Mouse (Mus musculus) liver, adult 2 months (tissue): ENCODE results near the gene Adal. TPM values are rescaled to one million over a fixed set of nuclear protein-coding genes. Genes with fewer than 3 reads are reported as not detected.
"Not testable (repeated sequence)": the region's sequence is repeated elsewhere in the genome, so short reads cannot be mapped to it uniquely, and the experiment has no call there.

Experiments used
- DNase-seq: peaks from one replicate; pipeline ENCODE4 v3.0.0-alpha.2; 2011; ENCODE audit warnings: low read depth, low spot score; ENCODE audit errors: extremely low read depth
- H3K27ac ChIP-seq: fragments of 200-500 bp; replicated peaks from 2 replicates; pipeline ENCODE4 v1.5.1; 2012; ENCODE audit warnings: low read depth, mild to moderate bottlenecking, control low read depth, inconsistent platforms, low read length; ENCODE audit not compliant: insufficient read depth
- H3K27me3 ChIP-seq: fragments of 200-500 bp; 2 replicates; pipeline ENCODE4 v1.6.1; 2012; ENCODE audit warnings: mild to moderate bottlenecking, moderate library complexity, low read length, inconsistent platforms; ENCODE audit not compliant: control insufficient read depth, insufficient read depth
- H3K36me3 ChIP-seq: fragments of 200-500 bp; 2 replicates; pipeline ENCODE4 v1.6.1; 2012; ENCODE audit warnings: low read length, inconsistent platforms; ENCODE audit not compliant: control insufficient read depth, insufficient read depth
- H3K4me1 ChIP-seq: fragments of 200-500 bp; 2 replicates; pipeline ENCODE4 v1.6.1; 2011; ENCODE audit warnings: low read length; ENCODE audit not compliant: control insufficient read depth, insufficient read depth
- H3K4me3 ChIP-seq: fragments of 200-500 bp; 2 replicates; pipeline ENCODE4 v1.5.1; 2011; ENCODE audit warnings: low read depth, mild to moderate bottlenecking, control low read depth, low read length, moderate library complexity; ENCODE audit not compliant: insufficient read depth
- H3K79me2 ChIP-seq: fragments of 200-500 bp; 2 replicates; pipeline ENCODE4 v1.6.1; 2012; ENCODE audit warnings: inconsistent platforms, mild to moderate bottlenecking, low read length, moderate library complexity; ENCODE audit not compliant: control insufficient read depth, insufficient read depth
- H3K9ac ChIP-seq: fragments of 200-500 bp; 2 replicates; pipeline ENCODE4 v1.6.1; 2012; ENCODE audit warnings: low read depth, mild to moderate bottlenecking, control low read depth, inconsistent platforms, low read length
- CTCF ChIP-seq: fragments of 200-500 bp; IDR thresholded peaks from 2 replicates; pipeline ENCODE4 v1.5.1; 2011; ENCODE audit warnings: low read depth, low read length, control low read depth
- POLR2A ChIP-seq: fragments of 200-500 bp; IDR thresholded peaks from 2 replicates; pipeline ENCODE4 v1.6.1; 2011; ENCODE audit warnings: low read length, control low read depth; ENCODE audit not compliant: insufficient read depth; ENCODE audit errors: extremely low read depth
- WGBS: fragments of 180-500 bp; shearing (Covaris S2); methylation state at CpG from one replicate; pipeline ENCODE4 v1.1.7; 2018; 5-methylcytosine and 5-hydroxymethylcytosine counted together
- polyA plus RNA-seq: library from polyadenylated mRNA; depleted of rRNA; stranded (reverse); fragments of >200 nt; gene quantifications from 2 replicates; pipeline ENCODE4 v1.2.3, GENCODE M21; 2012; rRNA removed
- total RNA-seq: library from RNA; depleted of rRNA; stranded (reverse); fragments of >200 nt; gene quantifications from 2 replicates; pipeline ENCODE4 v1.2.3, GENCODE M21; 2014; rRNA removed

Gene Adal
- total RNA-seq (10.0 and 12.6 TPM in 2 replicates), polyA plus RNA-seq (7.1 and 8.0 TPM in 2 replicates)

DNA sequence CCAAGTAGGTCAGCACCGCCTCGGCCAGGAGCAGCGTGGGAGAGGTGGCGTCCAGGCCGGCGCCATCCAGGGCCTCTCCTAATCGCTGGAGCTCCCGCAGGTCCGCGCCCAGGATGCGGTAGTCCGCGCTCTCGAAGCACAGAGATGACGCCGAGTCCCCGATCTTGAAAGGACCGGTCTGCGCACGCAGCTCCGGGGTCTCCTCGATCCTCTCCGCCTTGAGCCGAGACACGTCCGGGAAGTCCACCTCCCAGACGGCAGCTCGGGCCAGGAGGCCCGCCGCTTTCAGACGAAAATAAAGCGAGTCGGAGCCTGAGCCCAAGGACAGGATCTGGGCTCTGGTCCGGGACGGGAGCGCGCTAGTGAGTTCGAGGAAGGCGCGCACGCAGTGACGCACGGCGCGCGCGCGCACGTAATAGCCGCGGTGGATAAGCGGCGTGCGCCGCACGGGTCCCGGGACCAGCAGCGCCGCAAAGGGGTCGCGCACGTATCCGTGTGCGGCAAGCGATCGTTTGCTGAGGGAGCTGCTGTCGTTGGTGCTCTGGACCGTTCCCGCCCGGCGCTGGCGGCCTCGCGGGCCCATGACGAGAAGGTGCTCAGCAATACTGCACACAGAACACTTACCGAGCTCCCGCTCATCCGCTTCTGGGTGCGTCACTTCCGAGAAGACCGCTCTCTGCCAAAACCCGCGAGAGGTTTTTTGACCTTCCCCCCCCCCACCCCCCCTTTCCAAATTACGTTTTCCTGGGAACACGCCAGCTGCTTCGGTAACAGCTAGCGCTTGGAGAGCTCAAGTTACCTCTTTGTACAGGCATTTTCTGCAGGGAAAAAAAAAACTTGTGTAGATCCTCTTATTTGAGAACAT lies at the start of gene Adal, which contains the start of gene Lcmt2:
Gene Adal, plus strand, starts transcription at position 411 of the 865 bp plus-strand sequence.
Gene Lcmt2, minus strand, starts transcription at position 636 of the 865 bp plus-strand sequence.
- Histone ChIP-seq H3K4me3 (peak within 1 kb of the TSS; percentile 95), H3K27ac (peak within 1 kb of the TSS; percentile 94), H3K4me1 (peaks cover 10% of the 10 kb centered on the region), H3K9ac (peak within 1 kb of the TSS; percentile 96), H3K36me3 (peaks cover 12% of the 10 kb centered on the region), H3K27me3 (no peaks in the 10 kb centered on the region), H3K79me2 (peaks cover 7% of the 10 kb centered on the region; the same call in 1 of the 2 replicates)
- DNase-seq = peak; percentile 85
- WGBS = under 1% methylated on average over 87 of the region's 87 CpGs
- TF ChIP-seq POLR2A = peak; percentile 76; the same call in 1 of the 2 replicates
- no peak for TF ChIP-seq CTCF

DNA sequence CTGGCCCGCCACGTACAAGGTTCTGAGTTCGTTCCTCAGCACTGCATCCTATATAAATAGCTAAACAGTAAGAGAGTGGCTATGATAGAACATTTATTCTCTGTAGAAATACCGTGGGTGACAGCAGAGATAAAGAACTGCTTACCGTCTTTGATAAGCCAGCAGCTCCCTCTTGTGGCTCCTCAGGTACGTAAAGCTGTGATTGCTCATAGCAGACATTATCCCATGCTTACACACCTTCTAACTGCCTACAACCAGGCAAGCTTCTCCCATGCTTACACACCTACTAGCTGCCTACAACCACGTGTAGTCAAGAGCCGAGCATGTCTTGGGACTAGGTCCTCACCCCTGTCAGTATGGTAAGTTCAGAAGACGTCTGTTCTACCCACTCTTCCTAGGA lies 38.2 kb upstream of the Adal start:
- WGBS = 24% methylated on average over 9 of the region's 9 CpGs
- no peaks in the 10 kb centered on the region for H3K79me2 ChIP-seq
- H3K36me3 ChIP-seq = no peaks in the 10 kb centered on the region
- no peak overlapping the region for H3K4me3 ChIP-seq
- no peak overlapping the region for H3K27ac ChIP-seq
- H3K9ac ChIP-seq = no peak overlapping the region
- no peaks in the 10 kb centered on the region for H3K4me1 ChIP-seq
- no peaks in the 10 kb centered on the region for H3K27me3 ChIP-seq
- peak; percentile 55 for DNase-seq
- TF ChIP-seq POLR2A = no peak
- TF ChIP-seq CTCF = peak; percentile 48

DNA sequence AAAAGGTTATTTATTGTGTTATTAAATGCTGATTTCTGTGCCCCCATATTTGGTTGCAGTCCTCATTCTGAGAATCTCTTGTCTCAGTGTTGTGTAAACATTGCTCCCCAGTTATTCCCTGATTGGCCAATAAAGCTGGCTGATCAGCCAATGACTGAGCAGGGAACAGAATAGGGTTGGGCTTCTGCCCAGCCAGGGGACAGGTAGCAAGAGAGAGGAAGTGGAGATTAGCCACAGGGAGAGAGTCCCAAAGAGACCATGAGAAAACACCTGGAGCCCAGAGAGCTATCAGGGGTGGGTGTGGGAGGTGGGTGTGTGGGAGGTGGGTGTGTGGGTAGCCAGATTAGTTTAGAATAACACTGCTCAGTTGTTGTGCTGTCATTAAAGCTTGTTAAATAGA lies 34.3 kb upstream of the Adal start:
- no peaks in the 10 kb centered on the region for H3K27me3 ChIP-seq
- no peaks in the 10 kb centered on the region for H3K36me3 ChIP-seq
- H3K4me1 ChIP-seq = no peaks in the 10 kb centered on the region
- DNase-seq = peak; percentile 31
- no peak for TF ChIP-seq CTCF
- no peak for TF ChIP-seq POLR2A
- H3K9ac ChIP-seq = no peak overlapping the region
- no peak overlapping the region for H3K27ac ChIP-seq
- no peaks in the 10 kb centered on the region for H3K79me2 ChIP-seq
- no peak overlapping the region for H3K4me3 ChIP-seq

DNA sequence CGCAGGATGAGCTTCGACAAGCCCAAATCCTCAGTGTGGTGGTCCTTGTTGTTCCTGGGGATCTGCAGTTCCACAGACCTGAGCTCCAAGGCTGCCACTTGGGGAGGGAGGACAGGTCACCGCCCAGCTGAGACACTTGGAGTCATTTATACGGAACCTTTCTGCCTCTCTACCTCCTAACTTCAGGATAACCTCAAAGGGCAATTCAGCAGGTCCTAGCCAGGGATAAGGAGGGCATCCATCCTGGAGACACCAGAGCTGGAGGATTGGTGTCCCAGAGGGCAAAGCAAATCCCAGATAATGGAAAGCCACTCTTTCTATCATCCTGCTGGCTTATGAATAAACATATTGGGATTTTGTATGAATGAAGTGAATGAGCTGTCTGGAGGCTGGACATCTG lies 30.5 kb upstream of the Adal start, which contains the start of gene Tgm7:
Gene Tgm7, minus strand, starts transcription at position 101 of the 400 bp plus-strand sequence.
- no peaks in the 10 kb centered on the region for H3K27me3 ChIP-seq
- no peak within 1 kb of the TSS for H3K4me3 ChIP-seq
- no peaks in the 10 kb centered on the region for H3K79me2 ChIP-seq
- no peak for TF ChIP-seq POLR2A
- TF ChIP-seq CTCF = no peak
- H3K4me1 ChIP-seq = no peaks in the 10 kb centered on the region
- no peak within 1 kb of the TSS for H3K27ac ChIP-seq
- no peak for DNase-seq
- no peaks in the 10 kb centered on the region for H3K36me3 ChIP-seq
- 88% methylated on average over 4 of the region's 4 CpGs for WGBS
- no peak within 1 kb of the TSS for H3K9ac ChIP-seq

DNA sequence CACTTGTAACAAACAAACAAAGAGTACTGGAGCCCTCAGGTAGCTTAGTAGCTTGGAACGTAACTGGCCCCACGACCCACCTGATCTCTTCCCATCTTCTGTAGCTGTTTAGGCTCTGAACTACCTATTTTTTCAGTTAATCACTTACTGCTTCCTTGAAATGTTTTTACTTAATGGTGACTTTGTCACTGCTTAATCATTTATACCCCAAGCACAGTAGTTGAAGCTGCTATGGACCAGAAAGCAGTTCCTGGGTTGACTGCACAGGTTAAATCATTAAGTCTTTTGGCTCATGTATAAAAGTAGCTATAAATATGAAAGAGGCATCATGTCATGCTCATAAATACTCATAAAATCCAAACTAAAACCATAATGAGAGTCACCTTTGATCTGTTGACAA lies 24.8 kb upstream of the Adal start:
- no peak for DNase-seq
- H3K9ac ChIP-seq = no peak overlapping the region
- 83% methylated on average over 2 of the region's 2 CpGs for WGBS

DNA sequence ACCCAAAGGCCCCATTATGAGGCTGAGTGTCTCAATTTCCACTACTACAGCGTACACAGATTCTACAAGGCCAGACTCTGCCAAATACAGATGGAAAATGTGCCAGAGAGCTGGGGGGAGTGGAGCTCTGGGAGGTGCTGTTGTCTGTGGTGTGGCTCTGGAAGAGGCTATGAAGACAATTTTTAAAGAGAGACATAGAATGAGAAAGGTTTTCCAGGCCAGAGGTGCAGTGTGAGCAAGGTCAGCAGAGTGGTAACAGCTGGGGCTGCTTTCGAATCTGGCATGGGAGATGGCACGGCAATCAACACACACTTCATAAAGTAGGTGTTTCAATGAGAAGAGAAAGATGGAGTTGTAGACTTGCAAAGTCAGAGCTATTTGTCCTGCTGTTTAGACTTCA lies 21.0 kb upstream of the Adal start:
- Histone ChIP-seq H3K36me3 (no peaks in the 10 kb centered on the region), H3K4me3 (no peak overlapping the region), H3K27ac (no peak overlapping the region), H3K9ac (no peak overlapping the region), H3K4me1 (no peaks in the 10 kb centered on the region), H3K27me3 (no peaks in the 10 kb centered on the region), H3K79me2 (no peaks in the 10 kb centered on the region)
- DNase-seq = no peak
- TF ChIP-seq POLR2A = no peak
- no peak for TF ChIP-seq CTCF
- 88% methylated on average over 3 of the region's 3 CpGs for WGBS

More for the DNA sequence above, 24.8 kb upstream of the Adal start:
- H3K79me2 ChIP-seq = no peaks in the 10 kb centered on the region
- no peak overlapping the region for H3K27ac ChIP-seq
- H3K4me3 ChIP-seq = no peak overlapping the region
- no peak for TF ChIP-seq POLR2A
- TF ChIP-seq CTCF = no peak
- no peaks in the 10 kb centered on the region for H3K27me3 ChIP-seq
- H3K4me1 ChIP-seq = no peaks in the 10 kb centered on the region
- H3K36me3 ChIP-seq = no peaks in the 10 kb centered on the region

DNA sequence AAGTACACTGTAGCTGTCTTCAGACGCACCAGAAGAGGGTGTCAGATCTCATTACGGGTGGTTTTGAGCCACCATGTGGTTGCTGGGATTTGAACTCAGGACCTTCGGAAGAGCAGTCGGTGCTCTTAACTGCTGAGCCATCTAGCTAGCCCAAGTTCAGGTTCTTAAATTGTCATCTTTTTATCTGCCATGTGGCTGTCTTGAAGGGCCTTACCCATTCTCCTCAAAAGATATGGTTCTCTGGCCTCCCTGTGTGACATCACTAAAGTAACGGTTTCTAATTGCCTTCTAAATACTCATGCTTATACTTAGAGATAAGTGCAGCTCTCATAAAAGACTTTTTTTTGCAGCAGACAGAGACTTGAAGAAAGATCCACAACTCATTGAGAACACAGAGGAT lies 13.9 kb upstream of the Adal start:
- not testable (repeated sequence) for H3K4me3 ChIP-seq, DNase-seq, H3K4me1 ChIP-seq, H3K9ac ChIP-seq, H3K27me3 ChIP-seq, H3K36me3 ChIP-seq, H3K79me2 ChIP-seq, H3K27ac ChIP-seq
- 95% methylated on average over 5 of the region's 5 CpGs for WGBS
